Mouse (Mus musculus) neutrophil, adult 83 days (primary cell): ENCODE data around the gene Fpr3. TPM values are rescaled to one million over a fixed set of nuclear protein-coding genes. Genes with fewer than 3 reads are reported as not detected.

Experiments used
- total RNA-seq, 2 experiments: library from RNA; stranded (reverse); gene quantifications; one replicate each; pipeline ENCODE4 v1.2.4; 2023

The Fpr3 gene
- under 1 TPM in 1 of 2 experiments, not detected in 1; 0.37 TPM for total RNA-seq

GRCm38 (mm10) chr17:17887774-17888248 lies at the start of gene Fpr3, which contains the start of gene Fpr2:
Fpr3 (plus strand) TSS chr17:17887852.
Fpr2 (plus strand) TSS chr17:17887824.

GRCm38 (mm10) chr17:17855064-17855838 lies 32.4 kb upstream of the Fpr3 start, which contains the start of gene Has1:
Has1 (minus strand) TSS chr17:17855205.

GRCm38 (mm10) chr17:17883840-17884239 lies 3.8 kb upstream of the Fpr3 start, which contains the start of gene Fpr1:
Fpr1 (minus strand) TSS chr17:17883940.

Other genes with a start within 250 kb of the Fpr3 start
- not detected for gene Vmn2r90, start 184.1 kb upstream of the Fpr3 start, total RNA-seq
- 1 to 10 TPM; 4.1 to 4.5 TPM for gene Spaca6, start 60.7 kb upstream of the Fpr3 start, total RNA-seq
- gene Has1, start 32.6 kb upstream of the Fpr3 start, total RNA-seq = under 1 TPM in 1 of 2 experiments, not detected in 1; 0.24 TPM
- gene Fpr1, start 3.9 kb upstream of the Fpr3 start, total RNA-seq = 100 to 1,000 TPM; 216 to 244 TPM
- 100 to 1,000 TPM; 343 to 403 TPM for gene Fpr2, start within 50 bp of the Fpr3 start, total RNA-seq
- gene Fpr-rs4, start 133.9 kb downstream of the Fpr3 start, total RNA-seq = not detected
- not detected for gene Vmn2r124, start 161.6 kb downstream of the Fpr3 start, total RNA-seq
- gene Vmn2r91, start 197.2 kb downstream of the Fpr3 start, total RNA-seq = not detected